Mouse (Mus musculus) kidney, embryonic 14.5 days (tissue): Measurements from ENCODE around the gene Crlf1. TPM values are rescaled to one million over a fixed set of nuclear protein-coding genes. Genes with fewer than 3 reads are reported as not detected.

Experiments used
- polyA plus RNA-seq: library from polyadenylated mRNA; unstranded; fragments of >200 nt; fragmentation: Nextera tagmentation; extraction: Ambion mirVana; gene quantifications from 2 replicates; pipeline ENCODE4 v1.2.1, GENCODE M21; 2014

The Crlf1 gene
- polyA plus RNA-seq, 1 experiment from 2014 or later = 26.7 TPM

Other genes starting within 250 kb of the Crlf1 start
- 54.5 and 70.2 TPM in 2 replicates for gene Homer3, start 210.3 kb upstream of the Crlf1 start, polyA plus RNA-seq
- 49.9 TPM in 2 replicates for gene Ddx49, start 190.7 kb upstream of the Crlf1 start, polyA plus RNA-seq
- gene Cope, start 190.6 kb upstream of the Crlf1 start, polyA plus RNA-seq = 322 and 327 TPM in 2 replicates
- gene Cers1, start 177.4 kb upstream of the Crlf1 start, polyA plus RNA-seq = 2.3 and 2.6 TPM in 2 replicates
- 7.6 and 7.9 TPM in 2 replicates for gene Gdf1, start 163.3 kb upstream of the Crlf1 start, polyA plus RNA-seq
- gene Upf1, start 139.9 kb upstream of the Crlf1 start, polyA plus RNA-seq = 21.8 and 24.2 TPM in 2 replicates
- gene Comp, start 119.6 kb upstream of the Crlf1 start, polyA plus RNA-seq = 0.14 and 0.26 TPM in 2 replicates
- gene Crtc1, start 53.6 kb upstream of the Crlf1 start, polyA plus RNA-seq = 15.5 and 21.2 TPM in 2 replicates
- 14.4 and 19.2 TPM in 2 replicates for gene Klhl26, start 16.2 kb upstream of the Crlf1 start, polyA plus RNA-seq
- 8.5 and 12.4 TPM in 2 replicates for gene Tmem59l, start 5.8 kb upstream of the Crlf1 start, polyA plus RNA-seq
- gene Rex1bd, start 13.6 kb downstream of the Crlf1 start, polyA plus RNA-seq = 129 and 151 TPM in 2 replicates
- gene Uba52, start 17.6 kb downstream of the Crlf1 start, polyA plus RNA-seq = 1,078 and 1,559 TPM in 2 replicates
- gene Fkbp8, start 34.6 kb downstream of the Crlf1 start, polyA plus RNA-seq = 252 and 291 TPM in 2 replicates
- 70.0 and 70.9 TPM in 2 replicates for gene Kxd1, start 34.8 kb downstream of the Crlf1 start, polyA plus RNA-seq
- gene Ell, start 46.3 kb downstream of the Crlf1 start, polyA plus RNA-seq = 12.9 and 22.4 TPM in 2 replicates
- 102 and 118 TPM in 2 replicates for gene Isyna1, start 101.2 kb downstream of the Crlf1 start, polyA plus RNA-seq
- 172 and 220 TPM in 2 replicates for gene Ssbp4, start 115.7 kb downstream of the Crlf1 start, polyA plus RNA-seq
- gene Lrrc25, start 123.0 kb downstream of the Crlf1 start, polyA plus RNA-seq = 1.1 and 1.4 TPM in 2 replicates
- gene Gdf15, start 139.3 kb downstream of the Crlf1 start, polyA plus RNA-seq = 0.31 and 0.41 TPM in 2 replicates
- gene Pgpep1, start 167.2 kb downstream of the Crlf1 start, polyA plus RNA-seq = 62.2 and 62.6 TPM in 2 replicates
- gene Lsm4, start 180.1 kb downstream of the Crlf1 start, polyA plus RNA-seq = 353 and 447 TPM in 2 replicates
- gene Jund, start 205.8 kb downstream of the Crlf1 start, polyA plus RNA-seq = 95.1 and 117 TPM in 2 replicates
- gene Iqcn, start 210.3 kb downstream of the Crlf1 start, polyA plus RNA-seq = 0.12 TPM in 1 of 2 replicates, not detected in the other
- gene Gm3336, start 225.4 kb downstream of the Crlf1 start, polyA plus RNA-seq = 0.23 and 0.73 TPM in 2 replicates
- gene Pde4c, start 230.6 kb downstream of the Crlf1 start, polyA plus RNA-seq = 2.5 and 4.0 TPM in 2 replicates